Mouse (Mus musculus): ENCODE data around the gene Wfdc11. TPM values are rescaled to one million over a fixed set of nuclear protein-coding genes. Genes with fewer than 3 reads are reported as not detected.
"Not testable (repeated sequence)": the region's sequence is repeated elsewhere in the genome, so short reads cannot be mapped to it uniquely, and the experiment has no call there.

Gene Wfdc11
- polyA plus RNA-seq, 1 experiment from 2014 or later, result not detected

GRCm38 (mm10) chr2:164641881-164642673 lies 31.8 kb downstream of the Wfdc11 start:
- Histone ChIP-seq H3K4me3 (ENCODE audit: low read length) (no peak overlapping the region), H3K9ac (replicated peaks; ENCODE audit: low read length) (no peak overlapping the region), H3K27me3 (ENCODE audit: insufficient read depth, low read length) (no peaks in the 10 kb centered on the region), H3K27ac (ENCODE audit: low read length) (no peak overlapping the region), H3K9me3 (ENCODE audit: low read length) (peaks cover 4% of the 10 kb centered on the region; the same call in 1 of the 2 replicates), H3K4me2 (replicated peaks; ENCODE audit: low read depth, low read length) (no peak overlapping the region), H3K4me1 (ENCODE audit: insufficient read depth, low read length) (0 out of 2 replicates have a peak, but pooled peaks cover 7% of the 10 kb centered on the region), H3K36me3 (ENCODE audit: insufficient read depth, low read length) (no peaks in the 10 kb centered on the region)
- no peak for ATAC-seq (ENCODE audit: low FRiP score, low TSS enrichment)
- 77% methylated on average over 13 of the region's 13 CpGs for WGBS

GRCm38 (mm10) chr2:164641129-164641528 lies 32.8 kb downstream of the Wfdc11 start:
- Histone ChIP-seq H3K27ac (ENCODE audit: low read length) (no peak overlapping the region), H3K9me3 (ENCODE audit: low read length) (peaks cover 4% of the 10 kb centered on the region; the same call in 1 of the 2 replicates), H3K9ac (replicated peaks; ENCODE audit: low read length) (no peak overlapping the region), H3K27me3 (ENCODE audit: insufficient read depth, low read length) (no peaks in the 10 kb centered on the region), H3K4me2 (replicated peaks; ENCODE audit: low read depth, low read length) (no peak overlapping the region), H3K4me1 (ENCODE audit: insufficient read depth, low read length) (0 out of 2 replicates have a peak, but pooled peaks cover 7% of the 10 kb centered on the region), H3K4me3 (ENCODE audit: low read length) (no peak overlapping the region), H3K36me3 (ENCODE audit: insufficient read depth, low read length) (no peaks in the 10 kb centered on the region)
- WGBS, result 63% methylated on average over 7 of the region's 7 CpGs
- no peak for ATAC-seq (ENCODE audit: low FRiP score, low TSS enrichment)

GRCm38 (mm10) chr2:164638696-164639095 lies 35.2 kb downstream of the Wfdc11 start, which contains the start of gene Wfdc16:
TSS of gene Wfdc16 (minus strand) at chr2:164638796.
- Histone ChIP-seq H3K4me1 (ENCODE audit: insufficient read depth, low read length) (0 out of 2 replicates have a peak, but pooled peaks cover 7% of the 10 kb centered on the region), H3K9ac (replicated peaks; ENCODE audit: low read length) (no peak within 1 kb of the TSS), H3K27ac (ENCODE audit: low read length) (no peak within 1 kb of the TSS), H3K4me3 (ENCODE audit: low read length) (no peak within 1 kb of the TSS), H3K9me3 (ENCODE audit: low read length) (peaks cover 4% of the 10 kb centered on the region; the same call in 1 of the 2 replicates), H3K36me3 (ENCODE audit: insufficient read depth, low read length) (no peaks in the 10 kb centered on the region), H3K4me2 (replicated peaks; ENCODE audit: low read depth, low read length) (no peak within 1 kb of the TSS), H3K27me3 (ENCODE audit: insufficient read depth, low read length) (no peaks in the 10 kb centered on the region)
- no peak for ATAC-seq (ENCODE audit: low FRiP score, low TSS enrichment)
- WGBS, result 79% methylated on average over 3 of the region's 3 CpGs

GRCm38 (mm10) chr2:164635266-164635665 lies 38.6 kb downstream of the Wfdc11 start:
- Histone ChIP-seq H3K4me1 (ENCODE audit: insufficient read depth, low read length) (0 out of 2 replicates have a peak, but pooled peaks cover 4% of the 10 kb centered on the region), H3K27me3 (ENCODE audit: insufficient read depth, low read length) (no peaks in the 10 kb centered on the region), H3K9me3 (ENCODE audit: low read length) (peaks cover 4% of the 10 kb centered on the region; the same call in 1 of the 2 replicates), H3K4me3 (ENCODE audit: low read length) (no peak overlapping the region), H3K9ac (replicated peaks; ENCODE audit: low read length) (no peak overlapping the region), H3K27ac (ENCODE audit: low read length) (no peak overlapping the region), H3K4me2 (replicated peaks; ENCODE audit: low read depth, low read length) (no peak overlapping the region), H3K36me3 (ENCODE audit: insufficient read depth, low read length) (no peaks in the 10 kb centered on the region)
- WGBS, result 76% methylated on average over 9 of the region's 9 CpGs
- no peak for ATAC-seq (ENCODE audit: low FRiP score, low TSS enrichment)

DNA sequence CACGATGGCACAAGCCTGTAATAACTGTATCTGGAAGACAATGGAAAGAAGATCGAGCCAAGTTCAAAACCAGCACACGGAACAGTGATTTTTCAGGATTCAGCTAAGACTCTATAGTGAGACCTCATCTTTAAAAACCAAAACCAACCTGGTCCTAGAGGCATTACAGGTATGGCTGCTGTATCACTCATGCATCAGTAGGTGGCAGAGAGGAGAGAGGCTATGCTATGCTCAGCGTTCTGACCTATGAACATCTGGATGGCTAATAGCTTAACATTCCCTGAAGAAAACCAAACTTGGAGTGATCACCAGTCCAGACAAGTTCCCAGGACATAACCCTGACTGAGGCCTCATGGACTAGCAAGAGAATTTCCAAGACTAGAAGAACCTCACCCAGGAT lies 52.1 kb downstream of the Wfdc11 start:
- WGBS, result 91% methylated on average over 4 of the region's 4 CpGs
- H3K4me1 ChIP-seq (ENCODE audit: insufficient read depth, low read length), result no peaks in the 10 kb centered on the region
- no peaks in the 10 kb centered on the region for H3K27me3 ChIP-seq (ENCODE audit: insufficient read depth, low read length)
- no peaks in the 10 kb centered on the region for H3K36me3 ChIP-seq (ENCODE audit: insufficient read depth, low read length)
- no peak overlapping the region for H3K4me3 ChIP-seq (ENCODE audit: low read length)
- no peak overlapping the region for H3K27ac ChIP-seq (ENCODE audit: low read length)
- H3K9me3 ChIP-seq (ENCODE audit: low read length), result no peaks in the 10 kb centered on the region
- H3K9ac ChIP-seq (replicated peaks; ENCODE audit: low read length), result no peak overlapping the region
- no peak for ATAC-seq (ENCODE audit: low FRiP score, low TSS enrichment)
- H3K4me2 ChIP-seq (replicated peaks; ENCODE audit: low read depth, low read length), result no peak overlapping the region

GRCm38 (mm10) chr2:164619050-164619449 lies 54.8 kb downstream of the Wfdc11 start:
- Histone ChIP-seq H3K4me1 (ENCODE audit: insufficient read depth, low read length) (no peaks in the 10 kb centered on the region), H3K27me3 (ENCODE audit: insufficient read depth, low read length) (no peaks in the 10 kb centered on the region), H3K4me3 (ENCODE audit: low read length) (no peak overlapping the region), H3K36me3 (ENCODE audit: insufficient read depth, low read length) (no peaks in the 10 kb centered on the region), H3K27ac (ENCODE audit: low read length) (no peak overlapping the region), H3K9ac (replicated peaks; ENCODE audit: low read length) (no peak overlapping the region), H3K4me2 (replicated peaks; ENCODE audit: low read depth, low read length) (no peak overlapping the region), H3K9me3 (ENCODE audit: low read length) (no peaks in the 10 kb centered on the region)
- no peak for ATAC-seq (ENCODE audit: low FRiP score, low TSS enrichment)
- 75% methylated on average over 5 of the region's 5 CpGs for WGBS

DNA sequence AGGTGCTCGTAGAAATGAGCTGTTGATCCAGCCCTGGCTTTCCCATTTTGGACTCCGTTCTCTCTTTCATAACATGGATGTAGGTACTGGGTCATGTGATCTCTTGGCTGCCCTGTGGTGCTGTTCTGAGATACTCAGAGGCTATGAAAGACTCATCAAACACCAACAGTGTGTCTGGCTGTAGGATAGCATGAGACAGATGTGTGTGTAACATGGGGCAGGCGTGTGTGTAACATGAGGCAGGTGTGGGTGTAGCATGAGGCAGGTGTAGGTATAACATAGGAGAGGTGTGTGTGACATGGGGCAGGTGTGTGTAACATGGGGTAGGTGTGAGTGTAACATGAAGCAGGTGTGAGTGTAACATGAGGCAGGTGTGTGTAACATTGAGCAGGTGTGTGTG lies 58.5 kb downstream of the Wfdc11 start:
- no peaks in the 10 kb centered on the region for H3K4me1 ChIP-seq (ENCODE audit: insufficient read depth, low read length)
- H3K9me3 ChIP-seq (ENCODE audit: low read length), result no peaks in the 10 kb centered on the region
- H3K4me2 ChIP-seq (replicated peaks; ENCODE audit: low read depth, low read length), result no peak overlapping the region
- H3K27me3 ChIP-seq (ENCODE audit: insufficient read depth, low read length), result no peaks in the 10 kb centered on the region
- H3K9ac ChIP-seq (replicated peaks; ENCODE audit: low read length), result no peak overlapping the region
- no peaks in the 10 kb centered on the region for H3K36me3 ChIP-seq (ENCODE audit: insufficient read depth, low read length)
- ATAC-seq (ENCODE audit: low FRiP score, low TSS enrichment), result no peak
- no peak overlapping the region for H3K27ac ChIP-seq (ENCODE audit: low read length)
- 92% methylated on average over 3 of the region's 3 CpGs for WGBS
- H3K4me3 ChIP-seq (ENCODE audit: low read length), result no peak overlapping the region

DNA sequence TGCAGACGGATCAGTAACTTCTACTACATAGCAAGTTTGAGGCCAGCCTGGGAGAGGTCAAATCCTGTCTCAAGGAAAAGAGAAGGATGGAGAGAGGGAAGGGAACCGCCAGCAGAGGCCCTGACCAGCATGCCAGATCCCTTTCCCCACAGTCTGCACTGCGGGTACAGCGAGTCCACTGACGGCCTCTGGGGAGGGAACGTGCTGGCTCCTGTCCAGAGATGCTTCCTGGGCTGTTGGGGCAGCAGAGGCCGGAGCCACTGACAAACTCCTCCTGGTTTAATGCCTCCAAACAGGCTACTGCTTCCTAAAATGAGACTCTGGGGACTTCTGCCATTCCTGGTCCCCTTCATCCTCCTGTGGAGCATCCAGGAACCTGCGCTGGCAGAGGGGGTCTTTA lies 60.4 kb downstream of the Wfdc11 start, which contains the start of the genes Wfdc6b and Wfdc8:
Wfdc6b (plus strand) TSS at position 52 of the 400 bp plus-strand sequence.
Wfdc8 (minus strand) TSS at position 156 of the 400 bp plus-strand sequence.
- 41% methylated on average over 8 of the region's 8 CpGs for WGBS
- not testable (repeated sequence) for H3K9me3 ChIP-seq (ENCODE audit: low read length); H3K4me1 ChIP-seq (ENCODE audit: insufficient read depth, low read length); ATAC-seq (ENCODE audit: low FRiP score, low TSS enrichment); H3K27ac ChIP-seq (ENCODE audit: low read length); H3K27me3 ChIP-seq (ENCODE audit: insufficient read depth, low read length); H3K9ac ChIP-seq (replicated peaks; ENCODE audit: low read length); H3K4me3 ChIP-seq (ENCODE audit: low read length); H3K4me2 ChIP-seq (replicated peaks; ENCODE audit: low read depth, low read length); H3K36me3 ChIP-seq (ENCODE audit: insufficient read depth, low read length)

All from kidney, embryonic 16.5 days (tissue).